Mouse (Mus musculus): ENCODE data around the gene Gm49630.
"Not testable (repeated sequence)": the region's sequence is repeated elsewhere in the genome, so short reads cannot be mapped to it uniquely, and the experiment has no call there.

Gene Gm49630

GRCm38 (mm10) chr17:7366676-7367374 lies 5.0 kb downstream of the Gm49630 start:
- not testable (repeated sequence) for DNase-seq

GRCm38 (mm10) chr17:7366265-7366664 lies 5.5 kb downstream of the Gm49630 start:
- not testable (repeated sequence) for DNase-seq

- DNase-seq, result not testable (repeated sequence)
Measured at GRCm38 (mm10) chr17:7365615-7366014, 6.2 kb downstream of the Gm49630 start.

- not testable (repeated sequence) for DNase-seq
Measured at GRCm38 (mm10) chr17:7360749-7361465, 10.9 kb downstream of the Gm49630 start.

GRCm38 (mm10) chr17:7359806-7360205 lies 12.0 kb downstream of the Gm49630 start:
- DNase-seq, result not testable (repeated sequence)

GRCm38 (mm10) chr17:7352596-7352995 lies 19.2 kb downstream of the Gm49630 start, which contains the start of gene Ttll2:
Gene Ttll2 (minus strand): TSS chr17:7352696.
- not testable (repeated sequence) for DNase-seq

- not testable (repeated sequence) for DNase-seq
Measured at GRCm38 (mm10) chr17:7348765-7349164, 23.0 kb downstream of the Gm49630 start.

- DNase-seq, result not testable (repeated sequence)
Measured at GRCm38 (mm10) chr17:7337381-7337780, 34.4 kb downstream of the Gm49630 start.

GRCm38 (mm10) chr17:7332745-7333144 lies 39.0 kb downstream of the Gm49630 start:
- not testable (repeated sequence) for DNase-seq

- not testable (repeated sequence) for DNase-seq
Measured at GRCm38 (mm10) chr17:7326415-7326814, 45.4 kb downstream of the Gm49630 start.

- DNase-seq, result not testable (repeated sequence)
Measured at GRCm38 (mm10) chr17:7324346-7324745, 47.4 kb downstream of the Gm49630 start, which contains the start of gene Tcp10a. Gene Tcp10a (plus strand): TSS chr17:7324646.

- DNase-seq, result not testable (repeated sequence)
Measured at GRCm38 (mm10) chr17:7319789-7320188, 52.0 kb downstream of the Gm49630 start.

- DNase-seq, result not testable (repeated sequence)
Measured at GRCm38 (mm10) chr17:7315693-7316382, 55.9 kb downstream of the Gm49630 start.

GRCm38 (mm10) chr17:7306278-7307196 lies 65.2 kb downstream of the Gm49630 start:
- not testable (repeated sequence) for DNase-seq
